Mouse (Mus musculus): ENCODE results near the gene Hs6st2. TPM values are rescaled to one million over a fixed set of nuclear protein-coding genes. Genes with fewer than 3 reads are reported as not detected.

Hs6st2 gene
- polyA plus RNA-seq, 2 experiments: 0.39 to 0.86 TPM

- Histone ChIP-seq H3K4me3 (ENCODE audit: insufficient read depth in 1 of 2, low read depth in 2 of 2, low read length in 2 of 2) (no peak overlapping the region), H3K9me3 (ENCODE audit: control insufficient read depth, low read length) (no peaks in the 10 kb centered on the region), H3K27ac (no peak overlapping the region), H3K9ac (replicated peaks) (no peak overlapping the region), H3K36me3 (replicated peaks; ENCODE audit: control insufficient read depth, insufficient read depth, low read depth) (no peaks in the 10 kb centered on the region), H3K4me2 (ENCODE audit: low read depth) (no peak overlapping the region), H3K4me1 (replicated peaks; ENCODE audit: control insufficient read depth in 2 of 2, insufficient read depth in 2 of 2, low read length in 1 of 2) (no peaks in the 10 kb centered on the region), H3K27me3 (ENCODE audit: control insufficient read depth, insufficient read depth, low read length) (no peaks in the 10 kb centered on the region)
- TF ChIP-seq EP300 (IDR thresholded peaks at IDR 0.05; ENCODE audit: low read depth): no peak
- TF ChIP-seq CTCF (IDR thresholded peaks at IDR 0.05; ENCODE audit: low read depth): no peak
- WGBS (ENCODE audit: insufficient replicate concordance): 28% methylated on average over 1 of the region's 1 CpGs
- DNase-seq (ENCODE audit: low read depth in 3 of 3, low spot score in 3 of 3): no peak
- ATAC-seq (ENCODE audit: insufficient read depth): no peak
Observed at GRCm38 (mm10) chrX:51505691-51506090, 176.0 kb downstream of the Hs6st2 start.

DNA sequence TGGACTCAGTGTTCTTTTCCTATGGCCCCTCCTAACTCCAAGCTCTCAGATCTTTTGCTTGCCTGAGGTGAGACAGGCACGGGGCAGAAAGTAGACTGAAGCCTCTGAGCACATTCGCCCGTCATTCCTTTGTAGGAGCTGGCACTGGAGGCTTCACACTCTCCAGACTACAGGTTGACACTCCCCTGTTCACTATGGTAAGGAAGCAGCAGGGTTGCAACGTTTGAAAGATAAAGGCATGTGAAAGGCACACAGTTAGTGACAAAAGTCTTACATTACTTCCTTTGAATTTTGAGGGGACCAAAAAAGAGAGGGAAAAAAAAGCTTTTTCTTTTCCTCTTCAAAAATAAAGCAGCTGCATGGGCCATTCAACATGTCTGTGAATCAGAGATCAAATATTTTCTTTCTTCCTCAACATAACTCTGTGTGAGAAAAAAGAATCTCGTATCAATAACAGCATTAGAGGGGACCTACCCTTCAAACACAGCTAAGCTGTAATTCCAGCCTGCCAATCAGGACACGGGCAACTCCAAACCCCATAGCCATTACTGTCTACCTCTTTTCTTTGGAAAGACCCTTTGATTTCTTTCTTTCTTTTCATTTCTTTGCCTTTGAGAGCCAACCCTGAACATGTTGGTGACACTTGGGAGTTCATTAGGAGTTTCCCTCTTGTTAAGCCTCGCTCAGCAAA lies 177.7 kb downstream of the Hs6st2 start:
- Histone ChIP-seq H3K36me3 (replicated peaks; ENCODE audit: control insufficient read depth, insufficient read depth, low read depth) (no peaks in the 10 kb centered on the region), H3K4me3 (ENCODE audit: insufficient read depth in 1 of 2, low read depth in 2 of 2, low read length in 2 of 2) (no peak overlapping the region), H3K27me3 (ENCODE audit: control insufficient read depth, insufficient read depth, low read length) (no peaks in the 10 kb centered on the region), H3K9me3 (ENCODE audit: control insufficient read depth, low read length) (no peaks in the 10 kb centered on the region), H3K4me1 (replicated peaks; ENCODE audit: control insufficient read depth in 2 of 2, insufficient read depth in 2 of 2, low read length in 1 of 2) (no peaks in the 10 kb centered on the region), H3K27ac (no peak overlapping the region), H3K4me2 (ENCODE audit: low read depth) (no peak overlapping the region), H3K9ac (replicated peaks) (no peak overlapping the region)
- no peak for TF ChIP-seq CTCF (IDR thresholded peaks at IDR 0.05; ENCODE audit: low read depth)
- TF ChIP-seq EP300 (IDR thresholded peaks at IDR 0.05; ENCODE audit: low read depth): no peak
- DNase-seq (ENCODE audit: low read depth in 3 of 3, low spot score in 3 of 3): no peak
- no peak for ATAC-seq (ENCODE audit: insufficient read depth)
- 42% methylated on average over 7 of the region's 7 CpGs for WGBS (ENCODE audit: insufficient replicate concordance)

DNA sequence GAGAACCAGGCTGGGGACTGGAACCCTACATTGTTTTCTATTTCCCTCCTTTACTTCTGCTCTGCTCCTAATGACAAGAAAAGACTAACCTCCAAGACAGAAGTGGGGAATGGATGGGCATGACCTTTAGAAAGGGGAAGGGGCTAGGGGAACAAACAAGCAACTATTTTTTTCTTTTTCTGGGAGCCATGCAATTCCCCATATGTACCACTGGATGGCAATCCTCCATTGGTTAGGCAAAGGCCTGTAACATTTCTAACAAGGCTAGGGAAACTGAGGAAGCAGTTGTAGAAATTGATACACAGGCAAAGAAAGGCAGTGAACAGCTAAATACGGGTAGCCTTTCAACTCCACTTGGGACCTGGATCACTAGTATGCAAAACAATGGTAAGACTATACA lies 183.8 kb downstream of the Hs6st2 start:
- Histone ChIP-seq H3K9ac (replicated peaks) (no peak overlapping the region), H3K9me3 (ENCODE audit: control insufficient read depth, low read length) (no peaks in the 10 kb centered on the region), H3K27me3 (ENCODE audit: control insufficient read depth, insufficient read depth, low read length) (no peaks in the 10 kb centered on the region), H3K4me2 (ENCODE audit: low read depth) (no peak overlapping the region), H3K4me1 (replicated peaks; ENCODE audit: control insufficient read depth in 2 of 2, insufficient read depth in 2 of 2, low read length in 1 of 2) (no peaks in the 10 kb centered on the region), H3K27ac (no peak overlapping the region), H3K4me3 (ENCODE audit: insufficient read depth in 1 of 2, low read depth in 2 of 2, low read length in 2 of 2) (no peak overlapping the region), H3K36me3 (replicated peaks; ENCODE audit: control insufficient read depth, insufficient read depth, low read depth) (no peaks in the 10 kb centered on the region)
- no peak for ATAC-seq (ENCODE audit: insufficient read depth)
- TF ChIP-seq EP300 (IDR thresholded peaks at IDR 0.05; ENCODE audit: low read depth): no peak
- 0 out of 2 replicates have a peak, but pooled peaks have one; percentile 14 for TF ChIP-seq CTCF (IDR thresholded peaks at IDR 0.05; ENCODE audit: low read depth)
- WGBS (ENCODE audit: insufficient replicate concordance): 43% methylated on average over 1 of the region's 1 CpGs
- no peak for DNase-seq (ENCODE audit: low read depth in 3 of 3, low spot score in 3 of 3)

GRCm38 (mm10) chrX:51488374-51488773 lies 193.3 kb downstream of the Hs6st2 start:
- Histone ChIP-seq H3K27ac (no peak overlapping the region), H3K36me3 (replicated peaks; ENCODE audit: control insufficient read depth, insufficient read depth, low read depth) (no peaks in the 10 kb centered on the region)

GRCm38 (mm10) chrX:51469411-51469810 lies 212.2 kb downstream of the Hs6st2 start:
- H3K9me3 ChIP-seq (ENCODE audit: control insufficient read depth, low read length): no peaks in the 10 kb centered on the region
- H3K4me1 ChIP-seq (replicated peaks; ENCODE audit: control insufficient read depth in 2 of 2, insufficient read depth in 2 of 2, low read length in 1 of 2): no peaks in the 10 kb centered on the region
- H3K9ac ChIP-seq (replicated peaks): no peak overlapping the region
- H3K27ac ChIP-seq: no peak overlapping the region
- no peak overlapping the region for H3K4me2 ChIP-seq (ENCODE audit: low read depth)
- WGBS (ENCODE audit: insufficient replicate concordance): 52% methylated on average over 4 of the region's 4 CpGs
- ATAC-seq (ENCODE audit: insufficient read depth) (no peak), DNase-seq (ENCODE audit: low read depth in 3 of 3, low spot score in 3 of 3) (no peak)
- H3K4me3 ChIP-seq (ENCODE audit: insufficient read depth in 1 of 2, low read depth in 2 of 2, low read length in 2 of 2): no peak overlapping the region
- no peaks in the 10 kb centered on the region for H3K27me3 ChIP-seq (ENCODE audit: control insufficient read depth, insufficient read depth, low read length)
- no peaks in the 10 kb centered on the region for H3K36me3 ChIP-seq (replicated peaks; ENCODE audit: control insufficient read depth, insufficient read depth, low read depth)
- TF ChIP-seq CTCF (IDR thresholded peaks at IDR 0.05; ENCODE audit: low read depth): no peak
- no peak for TF ChIP-seq EP300 (IDR thresholded peaks at IDR 0.05; ENCODE audit: low read depth)

More at GRCm38 (mm10) chrX:51488374-51488773, 193.3 kb downstream of the Hs6st2 start:
- Histone ChIP-seq H3K9ac (replicated peaks) (no peak overlapping the region), H3K4me1 (replicated peaks; ENCODE audit: control insufficient read depth in 2 of 2, insufficient read depth in 2 of 2, low read length in 1 of 2) (no peaks in the 10 kb centered on the region), H3K27me3 (ENCODE audit: control insufficient read depth, insufficient read depth, low read length) (no peaks in the 10 kb centered on the region), H3K9me3 (ENCODE audit: control insufficient read depth, low read length) (no peaks in the 10 kb centered on the region), H3K4me3 (ENCODE audit: insufficient read depth in 1 of 2, low read depth in 2 of 2, low read length in 2 of 2) (no peak overlapping the region), H3K4me2 (ENCODE audit: low read depth) (no peak overlapping the region)
- ATAC-seq (ENCODE audit: insufficient read depth): no peak
- TF ChIP-seq CTCF (IDR thresholded peaks at IDR 0.05; ENCODE audit: low read depth) (no peak), EP300 (IDR thresholded peaks at IDR 0.05; ENCODE audit: low read depth) (no peak)
- DNase-seq (ENCODE audit: low read depth in 3 of 3, low spot score in 3 of 3): no peak
